Mouse (Mus musculus): ENCODE results near the gene Hipk1.

Gene Hipk1

DNA sequence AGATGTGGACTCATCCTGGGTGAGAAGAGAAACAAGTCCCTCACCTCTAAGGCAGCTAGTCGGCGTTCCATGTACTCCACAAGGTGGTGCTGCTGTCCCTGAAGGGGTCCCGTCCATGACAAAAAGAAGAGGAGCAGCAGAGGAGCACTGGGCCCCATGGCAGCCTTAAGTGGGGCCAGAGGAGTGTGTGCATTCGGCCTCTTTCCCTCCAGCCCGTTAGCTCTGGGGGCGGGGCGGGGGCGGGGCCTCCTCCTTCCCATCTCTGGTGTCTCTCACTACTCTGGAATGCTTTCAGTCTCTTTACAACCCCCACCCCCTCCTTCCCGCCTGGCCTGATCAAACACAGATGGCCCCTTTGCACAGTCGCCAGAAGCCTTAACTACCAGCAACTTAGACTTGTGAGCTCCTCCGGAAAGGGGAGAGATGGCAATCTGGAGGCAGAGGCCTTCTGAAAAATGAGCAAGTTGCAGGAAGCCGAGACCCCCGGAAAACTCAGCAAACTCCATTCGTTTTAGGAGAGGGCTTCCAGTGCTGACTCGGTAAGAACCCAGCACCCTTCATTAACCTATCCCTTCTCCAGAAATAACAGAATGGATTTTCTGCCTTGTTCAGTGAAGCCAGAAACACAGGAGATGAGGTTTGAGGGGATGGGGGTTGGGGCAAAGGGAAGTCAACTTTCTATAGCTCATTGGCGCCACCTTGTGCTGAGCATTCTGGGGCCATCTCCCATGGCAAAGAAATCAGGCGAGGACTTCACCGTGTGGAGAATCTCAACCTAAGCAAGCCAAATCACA, 53.4 kb downstream of the Hipk1 start, which contains the start of gene Olfml3:
Gene Olfml3 (minus strand): TSS at position 224 of the 794 bp plus-strand sequence.
- POLR2A ChIA-PET: interaction anchor here in 3 of 4 experiments (0.6 to 2.3 kb wide), 21 partner anchors 8 to 640 kb away, joined by 3 to 6 read pairs (median 3); partner anchors contain the start of gene Rsbn1 (in 1 of the 3)
- CTCF ChIA-PET: interaction anchor here (0.5 to 2.6 kb wide), 67 partner anchors 10 to 1534 kb away, joined by 3 to 22 read pairs (median 4); partner anchors contain the start of genes Ap4b1 (in 1 of the 4), Dclre1b (in 1 of the 4), Gm43064 (in 1 of the 4) and Magi3 (in 1 of the 4)

DNA sequence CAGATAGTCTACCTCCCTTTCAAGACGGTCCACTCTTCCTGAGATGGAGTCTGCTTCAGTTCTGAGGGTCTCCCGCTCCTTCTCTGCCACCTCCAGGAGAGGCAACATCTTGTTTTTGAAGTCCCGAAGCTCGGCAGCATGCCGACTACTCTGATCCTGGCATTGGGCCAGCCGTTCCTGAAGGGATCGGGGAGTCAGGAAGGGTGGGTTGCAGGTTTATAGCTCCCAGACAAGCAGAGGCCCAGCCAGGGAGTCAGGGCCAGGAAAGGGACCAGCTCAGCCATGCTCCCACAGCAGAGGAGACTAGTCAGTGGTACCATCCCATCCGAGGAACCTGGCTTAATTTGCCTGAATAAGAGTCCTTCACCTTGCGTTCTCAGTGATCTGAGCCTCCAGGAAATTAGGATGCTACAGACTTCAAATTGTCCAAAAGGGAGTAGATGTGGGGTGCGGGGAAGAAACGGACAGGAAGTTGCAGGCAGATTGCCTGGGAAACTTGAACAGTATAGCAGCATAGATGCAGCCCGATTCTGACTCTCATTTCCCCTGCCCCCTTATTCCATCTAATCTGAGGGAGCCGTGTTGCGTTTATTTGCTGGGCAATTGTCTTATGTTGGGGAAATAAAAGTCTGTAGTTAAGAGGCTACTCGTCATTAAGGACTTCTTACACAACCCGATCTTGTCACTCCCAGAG, 54.2 kb downstream of the Hipk1 start:
- ChIA-PET POLR2A (interaction anchor here in 3 of 4 experiments (0.6 to 2.3 kb wide), 13 partner anchors 16 to 641 kb away, joined by 3 to 5 read pairs (median 3); no protein-coding TSS in a partner anchor), CTCF (interaction anchor here (0.5 to 2.5 kb wide), 44 partner anchors 15 to 1533 kb away, joined by 3 to 22 read pairs (median 4); partner anchors contain the start of genes Ap4b1 (in 1 of the 4), Dclre1b (in 1 of the 4) and Gm43064 (in 1 of the 4))

DNA sequence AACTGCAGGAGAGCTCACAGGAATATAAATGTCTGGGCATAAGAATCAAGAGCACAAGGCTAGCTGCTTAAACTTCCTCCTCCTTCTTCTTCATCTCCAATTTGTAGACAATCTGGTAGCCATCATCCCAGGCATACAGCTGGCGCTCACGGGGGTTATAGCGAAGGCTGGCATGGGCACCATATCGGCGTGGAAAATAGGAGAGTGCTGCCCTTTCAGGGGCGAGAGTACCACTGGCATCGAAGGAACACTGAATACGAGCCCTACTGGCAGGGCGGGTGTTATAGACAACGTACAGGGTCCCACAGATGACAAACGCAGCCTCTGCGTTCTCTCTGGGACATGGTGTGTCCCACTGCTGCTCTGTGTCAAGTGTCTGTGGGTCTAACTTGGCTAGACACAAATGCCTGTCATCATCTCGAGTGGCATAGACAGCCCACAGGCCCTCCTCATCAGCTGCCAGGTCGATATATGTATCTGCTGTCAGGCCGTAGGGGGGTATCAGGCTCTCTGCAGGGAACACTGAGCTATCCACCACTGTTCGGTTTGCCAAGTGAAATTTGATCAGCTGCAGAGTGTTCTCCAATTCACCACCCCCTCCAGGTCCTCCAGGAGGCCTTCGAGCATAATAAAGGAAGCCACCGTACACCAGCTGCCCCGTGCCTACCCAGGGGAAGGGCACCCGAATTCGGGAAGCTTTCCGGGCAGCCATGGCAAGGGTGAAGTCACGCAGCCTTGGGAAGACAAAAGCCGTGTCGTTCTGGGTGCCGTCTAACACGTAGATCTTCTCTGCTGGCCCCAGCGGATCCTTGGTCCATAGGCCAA, 55.4 kb downstream of the Hipk1 start:
- ChIA-PET CTCF (interaction anchor here in 2 of 4 experiments (0.6 to 1.4 kb wide), 4 partner anchors 17 to 353 kb away, joined by 3 to 11 read pairs (median 4); no protein-coding TSS in a partner anchor), POLR2A (interaction anchor here in 2 of 4 experiments (0.6 to 0.9 kb wide), 5 partner anchors 13 to 208 kb away, joined by 3 to 4 read pairs (median 3); no protein-coding TSS in a partner anchor)

DNA sequence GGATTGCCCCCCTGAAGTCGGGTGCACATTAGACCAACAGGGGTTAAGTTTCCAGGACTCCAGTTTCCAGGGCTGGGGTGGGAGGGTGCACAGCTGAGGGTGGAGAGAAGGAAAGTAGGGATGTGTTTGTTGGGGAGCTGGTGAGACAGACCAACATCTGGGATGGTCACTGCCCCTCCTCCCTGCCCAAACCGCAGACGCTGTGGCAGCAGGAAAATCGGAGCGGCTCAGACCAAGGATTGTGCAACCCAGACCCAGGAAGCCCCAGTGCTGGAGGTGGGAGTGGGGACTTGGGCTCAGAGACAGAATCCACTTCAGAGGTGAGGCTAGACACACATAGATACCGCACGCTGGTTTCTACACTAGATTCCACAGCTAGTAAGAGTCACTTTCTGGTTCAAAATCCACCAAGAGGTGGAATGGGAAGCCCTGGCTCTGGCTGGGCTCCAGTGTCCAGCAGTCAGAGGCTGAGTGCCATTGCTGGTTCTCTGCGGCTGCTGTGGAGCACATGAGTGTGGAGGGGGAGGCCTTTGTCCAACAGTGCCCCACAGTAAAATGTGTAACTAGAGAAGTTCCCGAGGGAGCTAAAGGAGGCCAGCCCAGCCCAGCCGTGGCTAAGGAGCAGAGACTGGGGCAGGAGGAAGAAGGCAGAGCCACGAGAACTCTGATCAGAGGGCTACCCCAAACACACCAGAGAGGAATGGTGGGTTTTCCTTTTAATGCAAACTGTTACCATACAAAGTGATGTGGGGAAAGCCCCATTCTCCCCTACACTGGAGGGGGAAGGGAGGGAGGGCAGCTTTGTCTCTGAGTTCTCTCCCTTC, 56.5 kb downstream of the Hipk1 start:
- CTCF ChIA-PET: interaction anchor here in 3 of 4 experiments (1.1 to 1.4 kb wide), 3 partner anchors 194 to 352 kb away, joined by 3 to 5 read pairs (median 4); no protein-coding TSS in a partner anchor
- POLR2A ChIA-PET: interaction anchor here in 2 of 4 experiments (0.8 to 1.4 kb wide), 4 partner anchors 11 to 92 kb away, joined by 3 read pairs; no protein-coding TSS in a partner anchor

DNA sequence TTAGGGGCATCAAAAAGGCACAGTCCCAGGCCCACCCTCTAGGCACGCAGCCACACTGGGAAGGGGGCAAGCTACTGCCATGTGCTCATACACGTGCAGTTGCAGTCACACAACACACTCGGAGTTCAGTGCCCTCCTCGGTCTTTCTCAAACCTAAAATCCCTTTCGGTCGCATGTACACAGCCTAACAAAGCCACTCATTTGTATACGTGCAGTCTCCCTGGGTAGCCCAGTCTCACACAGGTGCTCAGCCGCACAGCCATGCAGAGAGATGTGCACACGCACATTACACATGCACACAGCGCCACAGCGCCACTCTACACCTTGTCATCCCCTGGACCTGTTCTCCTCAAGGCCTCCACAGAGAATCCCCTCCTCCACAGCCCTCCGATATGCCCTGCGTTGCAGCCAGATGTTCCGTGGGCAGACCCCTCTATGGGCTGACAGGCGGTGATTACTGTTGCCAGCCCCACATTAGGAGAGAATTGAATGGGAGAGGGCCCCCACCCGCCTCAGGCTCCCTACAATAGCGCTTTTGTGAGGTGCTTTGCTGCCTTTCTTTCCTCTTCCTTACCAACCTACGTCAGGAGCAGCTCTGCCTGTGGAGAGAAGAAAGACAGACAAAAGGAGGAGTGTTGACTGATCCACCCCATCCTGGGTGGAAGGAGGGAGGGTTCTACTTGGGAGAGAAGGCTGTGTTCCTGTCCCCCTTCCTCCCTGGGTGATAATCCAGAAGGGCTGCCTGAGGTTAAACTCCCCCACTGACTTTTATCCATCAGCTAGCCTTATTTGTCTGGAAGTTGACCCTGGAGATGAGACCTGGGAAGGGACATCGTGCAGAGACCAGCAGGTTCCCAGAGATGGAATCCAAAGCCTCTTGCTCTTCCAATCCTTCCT, 57.3 kb downstream of the Hipk1 start:
- CTCF ChIA-PET: interaction anchor here in 2 of 4 experiments (0.7 to 1.4 kb wide), 3 partner anchors 193 to 351 kb away, joined by 3 to 5 read pairs (median 4); no protein-coding TSS in a partner anchor
- POLR2A ChIA-PET: interaction anchor here in 1 of 4 experiments (0.8 to 1.4 kb wide), 3 partner anchors 12 to 91 kb away, joined by 3 to 4 read pairs (median 3); no protein-coding TSS in a partner anchor

DNA sequence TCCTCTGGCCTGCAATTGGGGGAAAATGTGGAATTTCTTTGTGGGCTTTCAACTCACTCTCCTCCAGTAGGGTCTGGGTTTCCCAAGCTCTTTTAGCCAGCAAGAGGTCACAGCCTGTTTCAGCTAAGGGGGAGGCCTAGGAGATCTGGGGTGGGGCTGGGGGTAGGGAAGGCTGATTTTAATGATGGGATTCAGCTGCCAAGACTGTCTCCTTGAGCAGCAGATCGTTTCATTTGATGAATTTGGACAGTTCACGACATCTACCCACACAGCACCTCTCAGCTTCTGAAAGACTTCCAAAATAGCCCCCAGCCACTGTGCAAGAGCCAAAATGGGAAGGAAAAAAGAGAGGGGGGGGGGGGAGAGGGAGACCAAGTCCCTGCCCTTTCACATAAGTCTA, 58.2 kb downstream of the Hipk1 start:
- ChIA-PET POLR2A (interaction anchor here in 1 of 4 experiments (0.6 to 1.1 kb wide), 4 partner anchors 11 to 198 kb away, joined by 3 to 4 read pairs (median 3); no protein-coding TSS in a partner anchor), CTCF (interaction anchor here in 2 of 4 experiments (0.6 to 0.7 kb wide), 2 partner anchors 192 kb away, joined by 3 to 4 read pairs; no protein-coding TSS in a partner anchor)

DNA sequence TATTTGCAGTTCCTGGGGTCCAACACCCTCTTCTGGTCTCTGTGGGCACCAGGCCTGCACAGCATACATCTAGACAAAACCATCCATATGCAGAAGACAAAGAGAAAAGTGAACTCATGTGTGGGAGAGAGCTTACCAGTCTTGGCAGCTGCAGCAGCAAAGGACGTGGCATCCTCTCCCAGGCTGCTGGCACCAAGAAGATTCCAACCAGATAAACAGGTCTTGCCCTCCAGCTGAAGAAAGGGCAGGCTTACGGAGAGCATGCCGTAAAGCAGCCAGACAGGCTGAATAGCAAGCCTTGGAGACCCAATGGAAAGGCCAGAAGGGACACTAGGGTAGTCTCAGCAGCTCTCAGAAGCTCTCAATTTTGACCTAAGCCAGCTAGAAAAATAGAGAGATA, 59.2 kb downstream of the Hipk1 start:
- ChIA-PET CTCF (no interaction called here), POLR2A (interaction anchor here in 1 of 4 experiments (1.1 kb wide), 1 partner anchor 12 kb away, joined by 3 read pairs; no protein-coding TSS in a partner anchor)

DNA sequence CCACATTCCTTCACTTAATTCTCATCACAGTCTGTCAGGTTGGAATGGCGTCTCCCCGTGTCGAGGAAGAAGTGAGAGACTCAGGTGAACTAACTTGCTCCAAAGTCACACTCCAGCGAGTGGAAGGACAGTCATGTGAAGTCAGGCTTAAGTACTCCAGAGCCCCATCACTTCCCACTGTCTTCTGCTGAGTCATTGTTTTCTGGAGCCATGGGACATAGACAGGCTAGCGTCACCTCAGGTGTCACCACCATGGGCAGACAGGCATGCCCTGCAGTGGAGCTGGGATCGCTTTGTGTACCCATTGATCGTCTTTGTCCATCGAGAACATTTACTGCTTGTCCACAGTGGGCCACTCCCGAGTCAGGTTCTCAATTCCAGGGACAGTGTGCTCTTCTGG, 61.5 kb downstream of the Hipk1 start:
- ChIA-PET CTCF (interaction anchor here in 1 of 4 experiments (0.6 kb wide), 1 partner anchor 370 kb away, joined by 3 read pairs; no protein-coding TSS in a partner anchor), POLR2A (interaction anchor here in 2 of 4 experiments (1.1 to 1.6 kb wide), 2 partner anchors 8 to 9 kb away, joined by 4 read pairs; partner anchors contain the start of gene Olfml3 (in 2 of the 2))

DNA sequence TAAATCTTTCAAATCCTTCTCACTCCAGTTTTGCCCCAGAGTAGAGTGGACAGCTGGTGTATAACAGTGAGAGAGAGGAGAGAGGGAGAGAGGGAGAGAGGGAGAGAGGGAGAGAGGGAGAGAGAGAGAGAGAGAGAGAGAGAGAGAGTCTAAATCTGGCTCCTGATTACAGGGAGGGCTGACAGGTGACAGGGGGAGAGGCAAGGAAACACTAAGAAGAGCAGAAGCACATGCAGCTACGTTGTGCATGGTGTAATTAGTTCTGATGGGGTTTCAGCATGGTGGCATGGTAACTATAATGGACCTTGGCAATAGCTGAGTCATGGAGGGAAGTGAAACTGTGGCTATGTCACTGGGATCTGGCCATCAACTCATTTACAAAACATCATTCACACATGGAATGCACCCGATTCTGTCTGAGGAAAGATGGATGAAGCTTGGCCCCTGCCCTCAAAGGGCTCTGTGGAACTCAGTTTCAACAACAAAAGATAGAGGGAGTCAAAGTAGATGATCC, 63.5 kb downstream of the Hipk1 start:
- POLR2A ChIA-PET: interaction anchor here in 1 of 4 experiments (0.7 kb wide), 1 partner anchor 284 kb away, joined by 3 read pairs; no protein-coding TSS in a partner anchor
- CTCF ChIA-PET: interaction anchor here in 3 of 4 experiments (0.5 to 0.7 kb wide), 4 partner anchors 10 to 1894 kb away, joined by 3 to 9 read pairs (median 4); partner anchors contain the start of gene Olfml3 (in 1 of the 3)

DNA sequence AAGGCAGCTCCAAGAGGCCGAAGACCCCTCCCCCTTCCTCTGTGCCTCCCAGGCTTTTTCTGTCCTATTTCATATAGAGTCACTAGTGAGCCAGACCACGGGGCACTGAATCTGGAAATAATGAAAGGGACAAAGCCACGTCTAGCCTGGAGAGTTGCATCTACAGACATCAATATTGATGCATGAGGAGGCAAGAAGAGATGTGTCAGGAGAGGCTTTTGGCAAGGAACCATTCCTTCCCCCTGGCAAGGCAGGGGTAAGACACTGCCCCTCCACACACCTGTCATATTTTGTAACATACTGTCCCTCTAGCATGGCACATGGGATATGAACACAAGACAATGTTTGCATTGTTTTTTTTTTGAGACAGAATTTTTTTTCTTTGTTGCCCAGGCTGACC, 64.7 kb downstream of the Hipk1 start:
- CTCF ChIA-PET: no interaction called here

DNA sequence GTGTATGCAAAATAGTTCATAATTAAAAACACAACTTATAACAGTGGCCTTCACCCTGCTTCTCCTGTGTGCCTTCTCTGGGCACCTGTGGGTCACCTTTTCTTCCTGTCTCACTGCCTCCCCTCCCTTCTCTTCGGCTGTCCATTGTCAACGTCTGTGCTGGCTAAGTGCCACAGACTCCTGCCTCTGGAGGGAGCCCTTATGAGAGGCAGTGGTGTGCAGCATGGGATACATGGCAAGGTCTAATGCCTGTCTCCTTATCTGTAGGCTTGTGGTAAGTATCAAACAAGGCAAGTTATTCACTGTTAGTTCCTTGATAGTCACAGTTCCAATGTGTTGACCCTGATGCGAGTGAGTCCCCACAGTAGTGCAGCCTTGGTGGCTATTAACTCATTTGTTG, 67.2 kb downstream of the Hipk1 start:
- ChIA-PET CTCF (no interaction called here), POLR2A (no interaction called here)

More for the DNA sequence above, 64.7 kb downstream of the Hipk1 start:
- POLR2A ChIA-PET: no interaction called here

DNA sequence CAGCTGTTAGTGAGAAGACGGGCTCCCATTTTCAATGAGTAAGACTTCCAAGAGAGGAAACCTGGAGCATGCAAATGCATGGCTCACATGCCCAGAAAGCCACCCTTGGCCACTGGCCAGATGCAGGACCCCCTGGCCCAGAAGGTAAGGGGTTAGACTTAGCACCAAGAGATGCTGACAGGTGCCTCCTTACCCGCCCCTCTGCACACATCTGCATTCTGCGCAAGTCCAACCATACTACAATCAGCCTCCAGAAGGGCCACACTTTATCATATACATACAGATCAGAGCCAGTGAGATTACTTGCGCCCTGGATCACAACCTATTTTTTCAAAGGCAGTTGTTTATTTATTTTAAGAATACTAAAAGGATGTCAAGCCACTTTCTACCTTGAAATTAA, 72.6 kb downstream of the Hipk1 start:
- POLR2A ChIA-PET: interaction anchor here in 1 of 4 experiments (0.6 kb wide), 1 partner anchor 91 kb away, joined by 3 read pairs; the partner anchor contains the start of genes Ap4b1, Dclre1b and Gm43064
- CTCF ChIA-PET: interaction anchor here in 2 of 4 experiments (0.6 to 1.5 kb wide), 2 partner anchors 20 to 1487 kb away, joined by 3 to 4 read pairs; partner anchors contain the start of gene Olfml3 (in 1 of the 2)

DNA sequence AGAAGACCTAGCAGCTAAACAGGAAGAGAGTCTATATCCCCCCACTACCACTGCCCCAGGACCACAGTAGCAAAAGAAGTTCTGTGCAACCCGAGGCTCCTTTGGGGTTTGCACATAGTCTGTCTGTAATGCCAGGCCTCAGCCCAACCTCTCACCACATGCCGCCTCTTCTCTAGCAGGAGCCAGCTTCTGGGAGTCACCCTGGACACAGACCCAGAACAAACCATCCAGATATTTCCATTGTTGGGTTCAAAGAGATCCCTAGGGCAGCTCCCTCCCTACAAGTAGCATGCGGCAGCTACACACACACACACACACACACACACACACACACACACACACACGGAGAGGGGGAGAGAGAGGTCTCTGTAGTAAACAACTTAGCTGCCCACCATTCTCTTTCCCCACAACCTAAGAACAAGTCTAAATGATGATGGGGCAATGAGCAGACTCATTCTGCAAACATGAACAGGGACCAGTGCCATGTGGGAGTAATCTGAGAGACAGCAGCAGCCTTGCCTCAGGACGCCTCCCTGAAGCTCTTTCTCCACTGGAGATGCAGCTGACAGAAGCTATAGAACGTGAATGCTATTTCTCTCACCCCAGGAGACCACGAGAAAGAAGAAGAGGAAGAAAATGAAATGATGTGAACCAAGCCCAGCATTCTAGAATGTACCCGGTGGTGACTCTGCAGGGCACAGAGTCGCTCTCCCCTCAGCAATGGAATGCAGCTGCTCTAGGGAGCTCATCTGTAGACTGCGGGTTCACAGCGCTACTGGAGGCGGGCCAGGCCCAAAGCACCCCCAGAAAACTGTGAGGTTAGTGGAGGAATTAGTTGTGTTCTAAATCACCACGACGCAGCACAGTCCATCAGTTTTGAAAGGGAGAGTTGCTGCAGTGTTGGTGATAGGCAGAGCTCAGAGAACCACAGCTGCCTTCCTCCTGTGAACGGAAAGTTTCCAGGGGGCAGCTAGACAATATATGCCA, 74.3 kb downstream of the Hipk1 start:
- ChIA-PET POLR2A (interaction anchor here in 3 of 4 experiments (0.6 to 1.4 kb wide), 4 partner anchors 10 to 921 kb away, joined by 3 to 7 read pairs (median 3); partner anchors contain the start of genes Olfml3 (in 1 of the 3) and Slc16a1 (in 1 of the 3)), CTCF (interaction anchor here in 3 of 4 experiments (0.6 to 0.8 kb wide), 4 partner anchors 20 to 1605 kb away, joined by 3 to 6 read pairs (median 4); partner anchors contain the start of gene Olfml3 (in 1 of the 3))
